Mouse (Mus musculus) kidney, adult 2 months (tissue): ENCODE measurements around the gene Mfap1b. TPM values are rescaled to one million over a fixed set of nuclear protein-coding genes. Genes with fewer than 3 reads are reported as not detected.
"Not testable (repeated sequence)": the region's sequence is repeated elsewhere in the genome, so short reads cannot be mapped to it uniquely, and the experiment has no call there.

Experiments used
- DNase-seq: peaks from one replicate; pipeline ENCODE4 v3.0.0; 2021
- H3K27ac ChIP-seq: fragments of 200-500 bp; 2 replicates; pipeline ENCODE4 v1.5.1; 2012; ENCODE audit warnings: low read depth, low read length, control low read depth, inconsistent platforms; ENCODE audit not compliant: insufficient read depth
- H3K27me3 ChIP-seq: fragments of 200-500 bp; replicated peaks from 2 replicates; pipeline ENCODE4 v1.6.1; 2012; ENCODE audit warnings: mild to moderate bottlenecking, moderate library complexity, low read length, inconsistent platforms; ENCODE audit not compliant: control insufficient read depth, insufficient read depth
- H3K36me3 ChIP-seq: fragments of 200-500 bp; 2 replicates; pipeline ENCODE4 v1.6.1; 2012; ENCODE audit warnings: mild to moderate bottlenecking, moderate library complexity, low read length, inconsistent platforms; ENCODE audit not compliant: control insufficient read depth, insufficient read depth
- H3K4me1 ChIP-seq: fragments of 200-500 bp; 2 replicates; pipeline ENCODE4 v1.6.1; 2011; ENCODE audit warnings: low read length; ENCODE audit not compliant: control insufficient read depth, insufficient read depth
- H3K4me3 ChIP-seq: fragments of 200-500 bp; 2 replicates; pipeline ENCODE4 v1.5.1; 2011; ENCODE audit warnings: mild to moderate bottlenecking, low read depth, low read length, control low read depth; ENCODE audit not compliant: insufficient read depth
- CTCF ChIP-seq: fragments of 200-500 bp; conservative IDR thresholded peaks from 2 replicates; pipeline ENCODE4 v1.5.1; 2011; ENCODE audit warnings: low read depth, mild to moderate bottlenecking, control low read depth, low read length, moderate library complexity, mixed read lengths; ENCODE audit not compliant: insufficient read depth, insufficient read length
- POLR2A ChIP-seq: fragments of 200-500 bp; IDR thresholded peaks from one replicate; pipeline ENCODE4 v1.6.1; 2011; ENCODE audit warnings: low read depth, low read length, control low read depth
- WGBS: fragments of 180-500 bp; shearing (Covaris S2); methylation state at CpG from one replicate; pipeline ENCODE4 v1.1.7; 2018; 5-methylcytosine and 5-hydroxymethylcytosine counted together
- polyA plus RNA-seq: library from polyadenylated mRNA; depleted of rRNA; stranded (reverse); fragments of >200 nt; gene quantifications from 2 replicates; pipeline ENCODE4 v1.2.3, GENCODE M21; 2012

The Mfap1b gene
- polyA plus RNA-seq, 1 experiment: 4.9 TPM

DNA sequence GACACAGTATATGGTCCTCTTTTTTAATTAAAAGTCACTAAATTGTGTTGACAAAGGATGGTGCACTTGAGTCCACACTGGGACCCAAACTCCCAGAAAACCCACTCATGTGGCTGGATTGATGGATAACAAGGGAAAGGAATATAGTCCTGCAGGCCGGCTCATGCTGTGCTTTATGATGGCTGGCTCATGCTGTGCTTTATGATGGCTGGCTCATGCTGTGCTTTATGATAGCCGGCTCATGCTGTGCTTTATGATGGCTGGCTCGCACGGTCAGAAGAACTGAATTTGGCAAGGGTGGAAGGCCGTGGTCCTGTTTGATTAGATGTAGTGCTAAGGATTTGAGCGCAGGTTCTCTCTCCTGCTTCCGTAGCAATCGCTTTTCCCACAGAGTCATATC lies 9.7 kb upstream of the Mfap1b start:
- DNase-seq: no peak
- no peak overlapping the region for H3K4me3 ChIP-seq
- WGBS: 48% methylated on average over 8 of the region's 8 CpGs
- no peaks in the 10 kb centered on the region for H3K36me3 ChIP-seq
- H3K27ac ChIP-seq: no peak overlapping the region
- no peak for TF ChIP-seq CTCF
- no peak for TF ChIP-seq POLR2A
- H3K4me1 ChIP-seq: no peaks in the 10 kb centered on the region
- no peaks in the 10 kb centered on the region for H3K27me3 ChIP-seq

DNA sequence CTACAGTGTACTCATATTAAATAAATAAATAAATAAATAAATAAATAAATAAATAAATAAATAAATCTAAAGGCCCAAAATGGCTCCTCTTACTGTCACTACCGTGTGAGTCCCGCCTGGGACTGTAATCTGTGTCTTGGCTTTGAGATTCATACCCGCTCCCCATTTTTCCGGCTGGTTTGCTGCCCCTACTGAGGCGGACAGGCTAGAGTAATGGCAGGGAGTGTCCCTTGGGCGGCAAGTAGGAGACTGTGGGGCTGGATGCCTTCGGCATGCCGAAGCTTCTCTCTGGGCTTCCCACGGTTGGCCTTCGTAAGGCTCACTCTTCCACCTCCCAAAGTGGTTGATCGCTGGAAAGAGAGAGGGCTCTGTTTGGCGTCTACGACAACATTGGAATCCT lies 7.0 kb upstream of the Mfap1b start:
- H3K27me3 ChIP-seq, H3K27ac ChIP-seq, H3K4me1 ChIP-seq, H3K4me3 ChIP-seq, DNase-seq, H3K36me3 ChIP-seq: not testable (repeated sequence)
- 82% methylated on average over 13 of the region's 13 CpGs for WGBS

DNA sequence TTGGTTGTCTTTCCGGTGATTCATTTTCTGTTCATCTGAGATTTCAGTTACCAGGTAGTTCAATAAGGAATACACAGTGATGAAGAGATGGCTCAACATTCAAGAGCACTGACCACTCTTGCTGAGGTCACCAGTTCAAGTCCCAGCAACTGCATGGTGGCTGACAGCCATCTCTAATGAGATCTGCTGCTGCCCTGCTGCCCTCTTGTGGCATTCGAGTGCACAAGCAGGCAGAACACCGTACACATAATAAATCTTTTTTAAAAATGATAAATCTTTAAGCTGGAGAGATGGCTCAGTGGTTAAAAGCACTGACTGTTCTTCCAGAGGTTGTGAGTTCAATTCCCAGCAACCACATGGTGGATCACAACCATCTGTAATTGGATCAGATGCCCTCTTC lies 6.6 kb upstream of the Mfap1b start:
- Histone ChIP-seq H3K27me3 (no peaks in the 10 kb centered on the region), H3K4me1 (no peaks in the 10 kb centered on the region), H3K4me3 (no peak overlapping the region), H3K27ac (no peak overlapping the region), H3K36me3 (no peaks in the 10 kb centered on the region)
- peak; percentile 42 for DNase-seq
- WGBS: 44% methylated on average over 3 of the region's 3 CpGs
- TF ChIP-seq CTCF (peak; percentile 78), POLR2A (no peak)

GRCm38 (mm10) chr2:121477491-121478266 lies 3.8 kb upstream of the Mfap1b start:
- no peaks in the 10 kb centered on the region for H3K36me3 ChIP-seq
- WGBS: 96% methylated on average over 3 of the region's 3 CpGs
- no peak for TF ChIP-seq POLR2A
- TF ChIP-seq CTCF: no peak
- no peak overlapping the region for H3K4me3 ChIP-seq
- no peaks in the 10 kb centered on the region for H3K4me1 ChIP-seq
- H3K27ac ChIP-seq: no peak overlapping the region
- H3K27me3 ChIP-seq: no peaks in the 10 kb centered on the region
- no peak for DNase-seq

DNA sequence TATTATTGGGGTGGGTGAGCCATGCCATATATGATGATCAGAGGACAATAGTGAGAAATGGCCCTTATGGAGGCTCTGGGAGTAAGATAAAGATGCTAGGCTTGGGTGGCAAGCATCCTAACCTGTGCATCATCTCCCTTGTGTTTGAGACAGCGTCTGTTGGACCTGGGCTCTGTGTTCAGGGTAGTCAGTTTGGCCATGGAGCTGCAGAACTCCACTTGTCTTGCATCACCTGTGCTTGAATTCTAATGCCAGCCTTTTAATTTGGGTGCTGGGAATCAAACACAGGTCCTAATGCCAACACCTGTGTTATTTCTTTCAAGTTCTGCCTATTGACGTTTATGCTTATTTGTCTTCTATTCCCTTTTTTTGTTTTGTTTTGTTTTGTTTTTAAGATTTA lies 1.4 kb upstream of the Mfap1b start:
- not testable (repeated sequence) for DNase-seq, H3K4me3 ChIP-seq, H3K4me1 ChIP-seq, H3K27ac ChIP-seq, H3K27me3 ChIP-seq, H3K36me3 ChIP-seq
- 92% methylated on average over 2 of the region's 2 CpGs for WGBS

DNA sequence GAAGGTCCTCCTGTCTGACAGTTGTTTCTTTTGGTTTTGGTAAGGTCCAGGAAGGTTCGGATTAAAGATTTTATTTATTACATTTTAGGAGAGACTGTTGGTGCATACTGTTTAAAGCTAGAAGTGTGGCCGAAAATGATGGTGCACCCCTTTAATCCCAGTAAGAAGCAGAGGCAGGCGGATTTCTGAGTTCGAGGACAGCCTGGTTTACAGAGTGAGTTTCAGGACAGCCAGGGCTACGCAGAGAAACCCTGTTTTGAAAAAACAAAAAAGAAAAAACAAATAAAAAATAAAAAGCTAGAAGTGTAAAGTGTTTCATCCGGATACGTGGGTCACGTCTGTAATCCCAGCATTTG lies 291 bp upstream of the Mfap1b start:
- Histone ChIP-seq H3K27ac (peak overlapping the region; percentile 43; the same call in 1 of the 2 replicates), H3K4me1 (no peaks in the 10 kb centered on the region; the same call in 1 of the 2 replicates), H3K36me3 (no peaks in the 10 kb centered on the region), H3K4me3 (peak overlapping the region; percentile 95), H3K27me3 (no peaks in the 10 kb centered on the region)
- no peak for TF ChIP-seq POLR2A
- TF ChIP-seq CTCF: no peak
- DNase-seq: no peak
- 26% methylated on average over 8 of the region's 8 CpGs for WGBS

DNA sequence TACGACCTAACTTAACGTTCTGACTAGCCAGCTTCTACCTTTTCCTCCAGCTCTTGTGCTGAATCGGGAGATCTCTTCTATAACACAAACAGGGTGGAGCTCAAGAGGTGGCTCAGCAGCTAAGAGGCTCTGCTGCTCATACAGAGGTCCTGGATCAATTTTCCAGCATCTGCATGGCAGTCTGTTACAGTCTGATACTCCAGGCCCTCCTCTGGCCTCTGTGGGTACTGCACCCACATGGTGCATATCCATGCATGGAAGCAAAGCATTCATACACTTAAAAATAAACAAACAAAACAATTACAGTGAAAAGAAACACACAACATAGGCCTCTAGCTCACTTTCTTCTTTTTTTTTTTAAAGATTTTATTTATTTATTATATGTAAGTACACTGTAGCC lies 1.1 kb downstream of the Mfap1b start:
- DNase-seq, H3K36me3 ChIP-seq, H3K27me3 ChIP-seq, H3K27ac ChIP-seq, H3K4me1 ChIP-seq, H3K4me3 ChIP-seq: not testable (repeated sequence)
- 90% methylated on average over 3 of the region's 3 CpGs for WGBS

GRCm38 (mm10) chr2:121468982-121469381 lies 4.9 kb downstream of the Mfap1b start:
- H3K4me3 ChIP-seq, DNase-seq, H3K36me3 ChIP-seq, H3K27me3 ChIP-seq, H3K27ac ChIP-seq, H3K4me1 ChIP-seq: not testable (repeated sequence)
- WGBS: 88% methylated on average over 1 of the region's 6 CpGs
